Mouse (Mus musculus) liver, embryonic 11.5 days (tissue): ENCODE measurements around the gene 2300003K06Rik. TPM values are rescaled to one million over a fixed set of nuclear protein-coding genes. Genes with fewer than 3 reads are reported as not detected.
"Not testable (repeated sequence)": the region's sequence is repeated elsewhere in the genome, so short reads cannot be mapped to it uniquely, and the experiment has no call there.

Experiments
- ATAC-seq: fragments of 200-750 bp; cut with Nextera tagmentation; replicated peaks from 2 replicates; pipeline ENCODE4 v1.8.0; 2017; ENCODE audit warnings: moderate number of reproducible peaks, mild to moderate bottlenecking, moderate TSS enrichment, moderate library complexity; ENCODE audit not compliant: low FRiP score
- DNase-seq: peaks from one replicate; pipeline ENCODE4 v3.0.0-alpha.2; 2017; ENCODE audit warnings: low spot score
- H3K27ac ChIP-seq: fragments of 300-500 bp; sonication (generic); 2 replicates; pipeline ENCODE4 v1.5.1; 2014; ENCODE audit warnings: mild to moderate bottlenecking, low read depth, low read length, control low read depth
- H3K27me3 ChIP-seq: fragments of 300-500 bp; sonication (generic); replicated peaks from 2 replicates; pipeline ENCODE4 v1.6.1; 2014; ENCODE audit warnings: low read length, mixed read lengths; ENCODE audit not compliant: control insufficient read depth, insufficient read depth
- H3K36me3 ChIP-seq: fragments of 300-500 bp; sonication (generic); 2 replicates; pipeline ENCODE4 v1.6.1; 2014; ENCODE audit warnings: mild to moderate bottlenecking, low read length, moderate library complexity, mixed read lengths; ENCODE audit not compliant: control insufficient read depth, insufficient read depth
- H3K4me1 ChIP-seq: fragments of 300-500 bp; sonication (generic); replicated peaks from 2 replicates; pipeline ENCODE4 v1.6.1; 2014; ENCODE audit warnings: low read length, mixed read lengths; ENCODE audit not compliant: control insufficient read depth, insufficient read depth
- H3K4me2 ChIP-seq: fragments of 300-500 bp; sonication (generic); 2 replicates; pipeline ENCODE4 v1.6.1; 2014; ENCODE audit warnings: mild to moderate bottlenecking, control low read depth, moderate library complexity
- H3K4me3 ChIP-seq: fragments of 300-500 bp; sonication (generic); 2 replicates; pipeline ENCODE4 v1.5.1; 2014; ENCODE audit warnings: low read depth, low read length, control low read depth
- H3K9ac ChIP-seq: fragments of 300-500 bp; sonication (generic); 2 replicates; pipeline ENCODE4 v1.6.1; 2014; ENCODE audit warnings: low read depth, low read length, control low read depth
- H3K9me3 ChIP-seq: fragments of 300-500 bp; sonication (generic); 2 replicates; pipeline ENCODE4 v1.6.1; 2016; ENCODE audit warnings: low read length, inconsistent platforms, mixed read lengths; ENCODE audit not compliant: control insufficient read depth
- WGBS: fragments of 180-500 bp; shearing (Covaris S2); extraction: QIAGEN DNeasy Blood & Tissue Kit; methylation state at CpG from one replicate; pipeline ENCODE4 v1.1.7; 2014; 5-methylcytosine and 5-hydroxymethylcytosine counted together
- polyA plus RNA-seq: library from polyadenylated mRNA; unstranded; fragments of >200 nt; fragmentation: Nextera tagmentation; extraction: Ambion mirVana; gene quantifications from 2 replicates; pipeline ENCODE4 v1.2.1, GENCODE M21; 2014

The 2300003K06Rik gene
- polyA plus RNA-seq, 1 experiment from 2014 or later, result not detected

DNA sequence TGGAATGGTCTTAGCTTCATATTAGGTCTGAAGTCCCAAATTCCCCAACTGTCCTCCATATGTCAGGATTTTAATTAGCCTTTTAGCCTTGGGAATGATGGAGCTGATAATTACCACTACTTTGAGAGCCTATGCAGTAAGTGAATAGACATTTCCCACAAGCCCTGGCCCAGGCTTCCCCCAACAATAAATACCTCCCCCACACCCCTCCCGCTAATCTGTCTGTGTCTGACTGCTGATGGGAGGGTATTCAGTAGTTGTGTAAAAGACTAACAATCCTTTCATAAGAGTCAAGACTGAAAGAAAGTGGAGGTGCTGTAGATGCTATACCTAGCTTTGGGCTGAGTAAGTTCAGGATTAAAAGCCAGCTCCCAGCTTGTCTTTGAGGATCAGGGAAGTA, 4.3 kb upstream of the 2300003K06Rik start:
- no peak overlapping the region for H3K27ac ChIP-seq
- no peak for ATAC-seq
- H3K27me3 ChIP-seq, result no peaks in the 10 kb centered on the region
- H3K36me3 ChIP-seq, result no peaks in the 10 kb centered on the region
- H3K4me2 ChIP-seq, result no peak overlapping the region
- 79% methylated on average over 1 of the region's 1 CpGs for WGBS
- no peaks in the 10 kb centered on the region for H3K4me1 ChIP-seq
- no peak overlapping the region for H3K9ac ChIP-seq
- H3K9me3 ChIP-seq, result no peaks in the 10 kb centered on the region
- H3K4me3 ChIP-seq, result no peak overlapping the region
- DNase-seq, result no peak

DNA sequence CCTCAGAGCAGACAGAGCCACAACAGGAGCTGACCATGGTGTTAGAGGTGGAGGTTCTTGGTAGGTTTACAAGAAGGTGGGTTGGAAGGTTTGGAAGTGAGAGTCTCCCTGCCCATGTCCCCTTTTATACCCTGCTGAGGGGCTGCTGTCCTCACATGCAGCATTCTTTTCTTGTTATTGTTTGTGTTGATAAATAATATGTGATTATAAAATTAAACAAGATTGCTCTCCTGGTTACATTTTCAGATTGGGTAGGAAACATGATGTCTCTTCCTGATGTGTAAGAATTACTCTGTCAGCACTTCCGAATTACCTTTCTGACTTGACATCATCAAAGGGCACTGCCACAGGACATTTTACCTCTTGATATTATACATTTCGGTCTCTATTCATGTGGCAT, 22.3 kb downstream of the 2300003K06Rik start, which contains the start of gene Gm11564:
Gene Gm11564 (minus strand): TSS at position 101 of the 400 bp plus-strand sequence.
- H3K9ac ChIP-seq, DNase-seq, H3K27me3 ChIP-seq, H3K9me3 ChIP-seq, H3K27ac ChIP-seq, H3K4me1 ChIP-seq, ATAC-seq, H3K4me3 ChIP-seq, H3K4me2 ChIP-seq, H3K36me3 ChIP-seq: not testable (repeated sequence)
- WGBS, result 86% methylated on average over 2 of the region's 2 CpGs

DNA sequence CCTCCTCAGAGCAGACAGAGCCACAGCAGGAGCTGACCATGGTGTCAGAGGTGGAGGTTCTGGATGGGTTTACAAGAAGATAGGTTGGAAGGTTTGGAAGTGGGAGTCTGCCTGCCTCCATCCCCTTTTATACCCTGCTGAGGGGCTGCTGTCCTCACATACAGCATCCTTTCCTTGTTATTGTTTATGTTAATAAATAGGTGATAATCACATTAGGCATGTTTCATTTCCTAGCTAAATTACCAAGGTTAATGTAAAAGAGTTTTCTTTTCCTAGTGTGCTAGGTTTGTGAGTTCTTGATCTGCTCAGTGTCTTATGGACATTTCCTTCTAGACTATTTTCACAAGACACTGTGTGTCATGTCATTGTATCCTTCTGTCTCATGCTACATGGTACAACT, 28.1 kb downstream of the 2300003K06Rik start, which contains the start of gene Krtap4-13:
Gene Krtap4-13 (minus strand): TSS at position 101 of the 400 bp plus-strand sequence.
- not testable (repeated sequence) for ATAC-seq, H3K27me3 ChIP-seq, H3K4me2 ChIP-seq, H3K27ac ChIP-seq, H3K4me1 ChIP-seq, H3K9ac ChIP-seq, DNase-seq, H3K9me3 ChIP-seq, H3K4me3 ChIP-seq, H3K36me3 ChIP-seq

DNA sequence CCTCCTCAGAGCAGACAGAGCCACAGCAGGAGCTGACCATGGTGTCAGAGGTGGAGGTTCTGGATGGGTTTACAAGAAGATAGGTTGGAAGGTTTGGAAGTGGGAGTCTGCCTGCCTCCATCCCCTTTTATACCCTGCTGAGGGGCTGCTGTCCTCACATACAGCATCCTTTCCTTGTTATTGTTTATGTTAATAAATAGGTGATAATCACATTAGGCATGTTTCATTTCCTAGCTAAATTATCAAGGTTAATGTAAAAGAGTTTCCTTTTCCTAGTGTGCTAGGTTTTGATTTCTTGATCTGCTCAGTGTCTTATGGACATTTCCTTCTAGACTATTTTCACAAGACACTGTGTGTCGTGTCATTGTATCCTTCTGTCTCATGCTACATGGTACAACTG, 33.5 kb downstream of the 2300003K06Rik start, which contains the start of gene Gm11554:
Gene Gm11554 (minus strand): TSS at position 101 of the 400 bp plus-strand sequence.
- no CpG with 5 or more reads among the region's 1 CpGs for WGBS
- ATAC-seq, H3K4me1 ChIP-seq: not testable (repeated sequence)

DNA sequence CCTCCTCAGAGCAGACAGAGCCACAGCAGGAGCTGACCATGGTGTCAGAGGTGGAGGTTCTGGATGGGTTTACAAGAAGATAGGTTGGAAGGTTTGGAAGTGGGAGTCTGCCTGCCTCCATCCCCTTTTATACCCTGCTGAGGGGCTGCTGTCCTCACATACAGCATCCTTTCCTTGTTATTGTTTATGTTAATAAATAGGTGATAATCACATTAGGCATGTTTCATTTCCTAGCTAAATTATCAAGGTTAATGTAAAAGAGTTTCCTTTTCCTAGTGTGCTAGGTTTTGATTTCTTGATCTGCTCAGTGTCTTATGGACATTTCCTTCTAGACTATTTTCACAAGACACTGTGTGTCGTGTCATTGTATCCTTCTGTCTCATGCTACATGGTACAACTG, 39.0 kb downstream of the 2300003K06Rik start, which contains the start of gene Gm11569:
Gene Gm11569 (minus strand): TSS at position 101 of the 400 bp plus-strand sequence.
- H3K36me3 ChIP-seq, H3K4me3 ChIP-seq, H3K9me3 ChIP-seq, DNase-seq, H3K27me3 ChIP-seq, H3K4me2 ChIP-seq, ATAC-seq, H3K9ac ChIP-seq, H3K27ac ChIP-seq, H3K4me1 ChIP-seq: not testable (repeated sequence)
- no CpG with 5 or more reads among the region's 1 CpGs for WGBS

More for the DNA sequence above, 33.5 kb downstream of the 2300003K06Rik start, which contains the start of gene Gm11554:
- H3K9ac ChIP-seq, H3K4me3 ChIP-seq, H3K4me2 ChIP-seq, H3K27me3 ChIP-seq, H3K9me3 ChIP-seq, H3K36me3 ChIP-seq, DNase-seq, H3K27ac ChIP-seq: not testable (repeated sequence)

DNA sequence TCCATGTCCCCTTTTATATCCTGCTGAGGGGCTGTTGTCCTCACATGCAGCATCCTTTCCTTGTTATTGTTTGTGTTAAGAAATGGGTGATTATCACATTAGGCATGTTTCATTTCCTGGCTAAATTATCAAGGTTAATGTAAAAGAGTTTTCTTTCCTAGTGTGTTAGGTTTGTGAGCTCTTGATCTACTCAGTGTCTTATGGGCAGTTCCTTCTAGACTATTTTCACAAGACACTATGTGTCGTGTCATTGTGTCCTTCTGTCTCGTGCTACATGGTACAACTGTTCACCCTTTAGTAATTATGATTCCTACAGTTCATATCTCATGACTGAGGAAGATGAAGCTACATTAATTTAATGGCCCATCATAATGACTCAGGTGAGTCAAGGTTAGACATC, 44.5 kb downstream of the 2300003K06Rik start, which contains the start of gene Gm11596:
Gene Gm11596 (minus strand): TSS at position 101 of the 400 bp plus-strand sequence.
- no peak for DNase-seq
- Histone ChIP-seq H3K27ac (no peak within 1 kb of the TSS), H3K4me2 (no peak within 1 kb of the TSS), H3K27me3 (no peaks in the 10 kb centered on the region), H3K9ac (no peak within 1 kb of the TSS), H3K4me1 (no peaks in the 10 kb centered on the region), H3K4me3 (no peak within 1 kb of the TSS), H3K36me3 (no peaks in the 10 kb centered on the region), H3K9me3 (no peaks in the 10 kb centered on the region)
- WGBS, result 75% methylated on average over 2 of the region's 2 CpGs
- no peak for ATAC-seq

Other genes starting within 250 kb of the 2300003K06Rik start
- not detected in 2 replicates for gene Krtap1-3, start 246.7 kb downstream of the 2300003K06Rik start, polyA plus RNA-seq
- not detected in 2 replicates for gene Krtap9-3, start 240.0 kb downstream of the 2300003K06Rik start, polyA plus RNA-seq
- gene Gm11938, start 234.8 kb downstream of the 2300003K06Rik start, polyA plus RNA-seq, result not detected in 2 replicates
- gene Gm11937, start 227.9 kb downstream of the 2300003K06Rik start, polyA plus RNA-seq, result not detected in 2 replicates
- not detected in 2 replicates for gene Krtap2-4, start 223.2 kb downstream of the 2300003K06Rik start, polyA plus RNA-seq
- gene Gm11562, start 217.6 kb downstream of the 2300003K06Rik start, polyA plus RNA-seq, result not detected in 2 replicates
- gene Krtap4-1, start 209.8 kb downstream of the 2300003K06Rik start, polyA plus RNA-seq, result not detected in 2 replicates
- gene Krtap4-2, start 203.0 kb downstream of the 2300003K06Rik start, polyA plus RNA-seq, result not detected in 2 replicates
- gene Krtap4-7, start 194.0 kb downstream of the 2300003K06Rik start, polyA plus RNA-seq, result not detected in 2 replicates
- gene Gm11555, start 187.8 kb downstream of the 2300003K06Rik start, polyA plus RNA-seq, result not detected in 2 replicates
- not detected in 2 replicates for gene Gm11563, start 179.1 kb downstream of the 2300003K06Rik start, polyA plus RNA-seq
- not detected in 2 replicates for gene Krtap4-6, start 172.1 kb downstream of the 2300003K06Rik start, polyA plus RNA-seq
- gene Gm14190, start 147.3 kb downstream of the 2300003K06Rik start, polyA plus RNA-seq, result not detected in 2 replicates
- gene Gm14180, start 103.8 kb downstream of the 2300003K06Rik start, polyA plus RNA-seq, result not detected in 2 replicates
- not detected in 2 replicates for gene Gm11595, start 65.2 kb downstream of the 2300003K06Rik start, polyA plus RNA-seq
- not detected in 2 replicates for gene Krtap4-8, start 57.4 kb downstream of the 2300003K06Rik start, polyA plus RNA-seq
- gene Krtap4-9, start 52.9 kb downstream of the 2300003K06Rik start, polyA plus RNA-seq, result not detected in 2 replicates
- not detected in 2 replicates for gene Gm11596, start 44.6 kb downstream of the 2300003K06Rik start, polyA plus RNA-seq
- gene Gm11569, start 39.1 kb downstream of the 2300003K06Rik start, polyA plus RNA-seq, result not detected in 2 replicates
- not detected in 2 replicates for gene Gm11554, start 33.6 kb downstream of the 2300003K06Rik start, polyA plus RNA-seq
- gene Krtap4-13, start 28.2 kb downstream of the 2300003K06Rik start, polyA plus RNA-seq, result not detected in 2 replicates
- gene Gm11564, start 22.4 kb downstream of the 2300003K06Rik start, polyA plus RNA-seq, result not detected in 2 replicates
- not detected in 2 replicates for gene Krtap4-16, start 13.5 kb upstream of the 2300003K06Rik start, polyA plus RNA-seq
- not detected in 2 replicates for gene Gm11568, start 19.9 kb upstream of the 2300003K06Rik start, polyA plus RNA-seq
- not detected in 2 replicates for gene Gm11559, start 26.4 kb upstream of the 2300003K06Rik start, polyA plus RNA-seq
- not detected in 2 replicates for gene Krtap9-1, start 35.3 kb upstream of the 2300003K06Rik start, polyA plus RNA-seq
- gene Gm11567, start 41.1 kb upstream of the 2300003K06Rik start, polyA plus RNA-seq, result not detected in 2 replicates
- not detected in 2 replicates for gene Krtap31-1, start 69.9 kb upstream of the 2300003K06Rik start, polyA plus RNA-seq
- not detected in 2 replicates for gene Gm11565, start 76.7 kb upstream of the 2300003K06Rik start, polyA plus RNA-seq
- not detected in 2 replicates for gene Krtap31-2, start 98.2 kb upstream of the 2300003K06Rik start, polyA plus RNA-seq
- not detected in 2 replicates for gene Krtap9-5, start 110.4 kb upstream of the 2300003K06Rik start, polyA plus RNA-seq
- gene Krtap29-1, start 141.0 kb upstream of the 2300003K06Rik start, polyA plus RNA-seq, result not detected in 2 replicates
- not detected in 2 replicates for gene Krtap16-1, start 148.5 kb upstream of the 2300003K06Rik start, polyA plus RNA-seq
- gene Krtap17-1, start 155.9 kb upstream of the 2300003K06Rik start, polyA plus RNA-seq, result not detected in 2 replicates
- gene Krt33a, start 178.1 kb upstream of the 2300003K06Rik start, polyA plus RNA-seq, result not detected in 2 replicates
- not detected in 2 replicates for gene Krt33b, start 191.8 kb upstream of the 2300003K06Rik start, polyA plus RNA-seq
- not detected in 2 replicates for gene Krt34, start 203.5 kb upstream of the 2300003K06Rik start, polyA plus RNA-seq
- gene Krt31, start 212.5 kb upstream of the 2300003K06Rik start, polyA plus RNA-seq, result not detected in 2 replicates